Mouse (Mus musculus) adrenal gland, postnatal 10 days (tissue): Measurements from ENCODE around the gene Ap5z1. TPM values are rescaled to one million over a fixed set of nuclear protein-coding genes. Genes with fewer than 3 reads are reported as not detected.

ENCODE experiments used
- DNase-seq: peaks from one replicate; pipeline ENCODE4 v3.0.0; 2021; ENCODE audit warnings: mixed read lengths
- long read RNA-seq, 2 experiments: library from polyadenylated mRNA; stranded (forward); transcript quantifications; one replicate each; pipeline ENCODE4 v2.0.0; 2021
- total RNA-seq, 2 experiments: library from RNA; stranded (reverse); gene quantifications; 2 replicates each; pipeline ENCODE4 v1.2.3; 2021

Ap5z1 gene
- 10 to 100 TPM; 14.0 to 18.9 TPM for total RNA-seq
- long read RNA-seq, experiment 1, transcript Ap5z1-201 (17 exons, 3,689 nt): major isoform, 5 of 15 reads
- long read RNA-seq, experiment 1, partial matches to known transcripts: 7 of 15 reads
- long read RNA-seq, experiment 1, other reads (novel, unspliced or antisense): 2 of 15 reads
- long read RNA-seq, experiment 2, transcript Ap5z1-201 (17 exons, 3,689 nt): major isoform, 6 of 17 reads
- long read RNA-seq, experiment 2, partial matches to known transcripts: 3 of 17 reads
- long read RNA-seq, experiment 2, other reads (novel, unspliced or antisense): 6 of 17 reads

DNA sequence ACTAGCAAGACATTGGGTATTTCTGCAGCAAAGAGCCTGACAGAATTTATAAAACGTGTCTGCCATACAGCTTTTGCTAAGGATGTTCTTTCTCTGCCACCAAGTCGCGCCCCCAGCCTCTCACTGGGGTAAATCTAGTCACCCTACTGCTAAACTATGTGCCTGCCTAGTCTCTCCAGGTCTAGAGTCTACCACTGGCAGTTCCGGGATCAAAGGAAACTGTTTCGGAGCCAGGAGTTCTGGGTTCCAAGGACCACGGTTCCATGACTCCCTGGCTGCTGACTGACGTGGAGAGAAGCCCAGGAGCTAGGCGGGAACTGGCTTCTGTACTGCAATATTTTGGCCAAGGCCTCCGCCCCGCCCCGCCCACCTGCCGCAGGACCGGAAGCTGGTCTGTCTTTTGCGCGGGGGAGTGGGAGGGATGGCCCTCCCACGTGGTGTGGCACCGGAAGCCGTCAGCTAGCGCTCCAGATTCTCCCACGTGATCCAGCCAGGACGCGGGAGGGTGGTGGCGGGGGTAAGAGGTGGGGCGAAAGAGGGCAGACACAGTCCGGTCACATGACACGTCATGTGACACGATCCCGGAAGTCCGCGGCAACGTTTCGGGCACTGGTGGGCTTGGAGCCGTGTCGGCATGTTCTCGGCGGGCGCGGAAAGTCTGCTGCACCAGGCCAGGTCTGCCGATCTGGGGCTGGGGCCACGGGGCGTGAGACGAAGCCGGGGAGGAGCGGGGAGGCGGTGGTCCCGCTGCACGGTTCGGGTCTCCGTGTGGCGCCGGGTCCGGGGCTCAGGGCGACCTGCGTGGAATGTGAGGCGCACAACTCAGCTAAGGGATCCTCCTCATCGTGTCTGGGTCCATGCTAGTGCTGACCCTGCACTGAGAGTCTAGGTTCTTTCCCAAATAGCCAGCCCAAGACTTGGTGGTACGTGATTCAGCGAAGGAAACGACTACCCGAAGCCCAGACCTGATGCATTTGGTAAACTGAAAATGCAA lies at the start of gene Ap5z1:
TSS of gene Ap5z1 (plus strand) at position 484 of the 994 bp plus-strand sequence.
- DNase-seq: peak; percentile 96

DNA sequence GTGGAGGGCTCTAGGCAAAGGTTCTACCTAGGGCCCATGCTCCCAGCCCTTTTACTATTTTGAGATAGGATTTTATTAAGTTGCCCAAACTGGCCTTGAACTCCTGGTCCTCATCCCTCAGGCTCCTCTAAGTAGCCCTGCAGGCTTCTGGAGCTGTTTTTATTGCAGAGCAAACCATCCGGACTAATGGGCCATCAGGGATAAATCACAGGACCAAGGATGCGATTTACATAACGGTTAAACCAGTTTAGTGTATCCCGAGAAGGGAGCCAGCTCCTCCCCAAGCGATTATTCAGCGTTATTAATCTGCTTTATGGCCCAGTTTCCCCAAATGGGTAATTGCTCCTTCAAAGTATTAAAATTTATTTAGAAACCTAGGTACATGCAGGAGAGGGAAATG lies 48.3 kb upstream of the Ap5z1 start:
- no peak for DNase-seq

DNA sequence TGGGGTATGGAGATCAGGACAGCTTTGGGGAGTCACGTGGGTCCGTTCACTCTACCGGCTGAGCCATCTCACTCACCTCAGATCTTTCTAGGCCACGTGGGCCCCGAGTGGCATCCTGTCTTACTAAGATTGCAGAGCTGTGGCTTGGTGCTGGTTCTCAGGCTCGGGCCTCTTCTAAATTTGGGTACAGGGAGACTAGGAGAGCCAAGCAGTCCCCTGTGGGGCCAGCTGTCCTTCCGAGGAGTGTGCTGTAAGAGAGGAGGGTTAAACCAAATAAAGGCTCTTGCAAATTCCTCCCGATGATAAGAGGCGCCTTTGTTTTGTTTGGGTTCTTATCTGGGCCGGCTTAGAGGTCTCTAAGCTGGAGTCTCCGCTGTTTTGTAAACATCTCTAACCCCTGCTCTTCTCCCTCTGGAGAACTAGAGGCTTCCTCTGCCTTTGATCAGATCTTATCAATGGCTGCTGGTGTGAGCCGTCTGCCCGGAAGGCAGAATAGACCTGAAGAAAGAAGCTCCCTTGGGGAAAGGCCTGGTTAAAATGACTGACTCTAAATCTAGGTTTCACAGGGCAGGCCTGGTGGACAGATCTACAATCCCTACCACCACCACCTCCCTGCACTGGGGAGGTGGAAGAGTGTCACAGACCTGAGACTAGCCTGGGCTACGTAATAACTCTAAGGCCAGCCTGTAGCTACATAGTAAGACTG lies 47.5 kb upstream of the Ap5z1 start:
- no peak for DNase-seq

DNA sequence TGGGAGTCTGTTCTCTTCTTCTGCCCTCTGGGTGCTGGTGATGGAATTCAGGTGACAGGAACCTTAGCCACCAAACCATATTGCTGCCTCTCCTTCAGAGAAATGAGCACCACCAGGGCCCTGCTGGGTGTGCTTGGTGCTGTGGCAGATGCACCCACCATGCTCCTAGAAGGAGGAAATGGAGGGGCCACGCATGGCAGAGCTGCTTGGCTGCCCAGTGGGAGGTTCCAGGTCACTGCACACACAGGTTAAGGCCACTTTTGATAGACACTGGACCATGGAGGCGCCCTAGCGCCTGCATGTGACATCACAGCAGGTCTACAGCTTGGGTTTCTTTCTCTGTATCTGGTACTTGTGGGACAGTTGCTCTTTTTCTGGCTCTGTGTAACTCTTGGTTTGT lies 46.6 kb upstream of the Ap5z1 start:
- no peak for DNase-seq

DNA sequence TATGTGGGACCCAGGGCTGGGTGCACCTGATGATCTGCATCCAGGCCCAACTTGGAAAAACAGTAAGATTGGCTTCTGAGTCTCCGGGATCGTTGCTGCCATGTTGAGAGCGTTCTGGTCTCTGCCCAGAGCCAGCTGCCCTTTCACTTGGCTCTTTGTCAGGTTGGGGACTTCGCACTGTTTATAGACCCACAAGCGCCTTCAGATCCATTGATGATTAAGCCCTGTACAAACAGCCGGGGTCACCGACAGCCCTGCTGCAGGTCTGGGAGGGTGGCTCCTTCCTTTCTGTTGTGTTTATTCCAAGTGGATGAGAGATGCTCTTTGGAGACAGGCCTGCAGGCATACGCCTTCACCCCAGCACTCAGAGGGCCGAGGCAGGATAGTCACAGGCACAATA lies 45.9 kb upstream of the Ap5z1 start:
- DNase-seq: no peak

DNA sequence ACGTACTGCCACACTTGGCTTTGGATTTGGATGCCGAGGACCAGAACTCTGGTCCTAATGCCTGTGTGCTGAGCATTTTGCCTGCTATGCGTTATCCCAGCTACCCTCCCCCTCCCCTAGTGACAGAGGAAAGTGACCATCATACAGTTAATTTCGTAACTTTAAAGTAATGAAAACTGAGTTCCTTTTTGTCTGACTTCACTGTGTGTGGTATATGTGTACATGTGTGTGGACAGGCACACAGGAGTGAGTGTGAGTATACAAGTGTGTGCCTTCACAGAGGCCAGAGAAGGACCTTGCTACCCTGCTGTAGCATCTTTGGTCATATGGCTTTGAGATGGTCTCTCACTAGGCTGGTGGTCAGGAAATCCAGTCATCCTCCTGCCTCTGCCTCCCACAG lies 45.3 kb upstream of the Ap5z1 start:
- DNase-seq: no peak

DNA sequence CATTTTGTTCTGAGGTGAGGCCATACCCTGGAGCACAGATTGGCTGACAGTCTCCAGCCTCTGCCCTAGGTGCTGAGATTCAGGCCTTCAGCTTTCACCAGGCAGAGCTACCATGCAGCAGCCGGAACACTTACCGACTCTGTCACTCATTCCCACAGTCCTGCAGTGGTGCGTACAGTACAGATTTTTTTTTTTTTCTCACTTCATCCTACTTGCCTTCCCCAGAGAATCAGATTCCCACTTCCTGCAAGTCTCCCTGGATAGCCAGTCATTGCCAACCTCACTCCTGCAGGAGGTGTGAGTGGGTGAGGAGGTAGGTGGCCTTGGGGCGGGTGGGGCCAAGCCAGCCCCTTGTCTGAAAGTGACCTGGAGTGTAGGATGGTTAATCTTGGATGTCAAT lies 43.4 kb upstream of the Ap5z1 start:
- no peak for DNase-seq

DNA sequence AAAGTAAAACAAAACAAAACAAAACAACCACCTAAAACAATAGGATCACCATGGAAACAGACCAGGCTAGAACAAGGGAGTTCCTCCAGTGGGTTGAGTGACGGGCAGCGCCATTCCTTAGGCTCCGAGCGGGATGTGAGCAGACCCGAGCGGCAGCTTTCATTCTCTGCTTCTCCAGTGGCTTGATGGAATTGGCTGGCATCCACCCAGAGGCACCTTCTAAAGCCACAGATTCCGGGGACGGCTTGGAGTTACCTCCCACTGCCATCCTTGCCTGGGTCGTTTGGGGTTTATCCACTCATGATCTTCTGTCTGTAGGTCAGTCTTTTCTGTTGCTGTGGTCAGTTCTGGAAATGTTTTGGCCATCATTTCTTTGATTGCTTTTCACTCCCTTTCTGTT lies 42.8 kb upstream of the Ap5z1 start:
- DNase-seq: no peak

DNA sequence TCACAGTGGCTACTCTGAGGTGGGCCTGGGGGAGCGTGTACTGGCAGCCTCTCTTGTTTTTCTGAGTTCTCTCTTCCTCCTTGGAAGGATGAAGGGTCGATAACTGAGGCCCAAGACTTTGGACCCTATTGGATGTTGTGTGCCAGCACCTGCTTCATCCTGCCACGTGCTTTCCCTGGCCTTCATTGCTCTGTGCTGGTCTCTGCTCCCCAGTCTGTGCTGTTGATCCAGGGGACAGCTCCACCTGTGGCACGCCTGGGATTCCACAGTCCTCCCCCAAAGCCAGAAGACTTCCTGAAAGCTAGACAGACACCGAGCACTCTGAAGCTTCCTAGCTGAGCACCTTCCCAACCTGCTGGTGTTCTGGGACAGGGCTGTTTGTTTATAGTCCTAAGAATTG lies 41.9 kb upstream of the Ap5z1 start:
- DNase-seq: no peak

DNA sequence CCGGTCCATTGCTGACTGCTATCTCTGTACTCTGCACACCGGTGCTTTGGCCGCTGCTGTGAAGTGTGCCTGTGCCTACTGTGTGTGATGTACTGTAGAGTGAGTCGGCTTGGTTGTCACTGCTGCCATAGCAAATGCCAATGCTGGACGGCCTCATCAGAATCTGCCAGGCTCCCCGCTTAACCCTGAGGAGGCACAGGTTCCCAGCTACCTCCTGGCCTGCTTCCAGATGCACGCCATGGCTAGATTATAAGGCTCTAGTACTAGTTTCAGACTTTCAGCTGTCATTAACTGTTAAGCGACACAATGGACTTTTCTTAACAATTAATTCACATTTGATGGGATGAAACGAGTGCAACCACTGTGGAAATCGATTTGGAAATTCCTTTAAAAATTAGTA lies 40.6 kb upstream of the Ap5z1 start:
- no peak for DNase-seq

DNA sequence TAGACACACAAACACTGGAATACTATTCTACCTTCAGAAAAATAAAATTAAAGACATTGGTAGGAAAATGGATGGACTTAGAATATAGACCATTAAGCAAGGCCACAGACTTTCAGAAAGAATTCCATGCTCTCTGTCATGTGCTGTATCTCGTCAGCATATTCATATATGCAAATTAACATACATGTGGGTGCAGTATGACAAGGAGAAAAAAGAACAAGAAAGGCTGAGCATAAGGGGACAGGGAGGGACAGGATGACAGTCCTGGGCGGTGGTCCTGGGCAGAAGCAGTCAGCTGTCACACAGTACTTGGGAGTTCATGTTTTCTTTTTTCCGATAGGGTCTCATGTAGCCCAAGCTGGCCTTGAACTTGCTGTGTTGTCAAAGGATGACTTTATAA lies 40.0 kb upstream of the Ap5z1 start:
- DNase-seq: no peak

DNA sequence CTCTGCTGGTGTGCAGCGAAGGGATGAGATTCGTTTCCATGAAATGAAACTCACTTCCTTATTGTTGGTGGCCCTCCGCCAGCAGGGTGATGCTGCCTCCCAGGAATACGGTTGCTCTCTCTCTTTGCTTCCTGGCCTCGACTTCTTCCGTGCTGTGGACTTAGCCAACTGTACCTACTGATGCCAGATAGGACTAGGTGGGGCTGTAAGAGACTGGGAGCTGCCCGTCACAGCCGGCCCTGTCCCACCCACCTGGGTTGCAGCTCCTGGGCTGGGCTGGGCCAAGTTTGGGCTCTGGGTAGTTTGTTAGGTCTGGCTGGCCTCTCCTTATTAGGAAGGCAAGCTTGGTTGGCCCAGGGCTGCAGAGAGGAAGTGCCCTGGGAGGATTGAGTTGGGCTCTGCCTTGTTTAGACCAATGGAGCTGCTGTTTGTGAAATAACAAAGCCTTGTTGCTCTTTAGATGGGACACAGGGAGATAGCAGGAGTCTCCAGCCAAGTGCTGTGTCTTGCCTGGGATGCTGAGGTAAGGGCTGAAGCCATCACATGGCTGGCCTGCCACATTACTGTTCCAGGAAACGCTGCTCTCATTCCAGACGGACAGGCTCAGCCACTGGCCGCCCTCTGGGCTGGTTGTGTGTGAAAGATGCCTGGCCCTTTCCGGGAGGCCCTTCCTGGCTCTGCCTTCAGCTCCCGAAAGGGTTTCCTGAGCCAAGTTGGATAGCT lies 39.0 kb upstream of the Ap5z1 start:
- DNase-seq: peak; percentile 76

DNA sequence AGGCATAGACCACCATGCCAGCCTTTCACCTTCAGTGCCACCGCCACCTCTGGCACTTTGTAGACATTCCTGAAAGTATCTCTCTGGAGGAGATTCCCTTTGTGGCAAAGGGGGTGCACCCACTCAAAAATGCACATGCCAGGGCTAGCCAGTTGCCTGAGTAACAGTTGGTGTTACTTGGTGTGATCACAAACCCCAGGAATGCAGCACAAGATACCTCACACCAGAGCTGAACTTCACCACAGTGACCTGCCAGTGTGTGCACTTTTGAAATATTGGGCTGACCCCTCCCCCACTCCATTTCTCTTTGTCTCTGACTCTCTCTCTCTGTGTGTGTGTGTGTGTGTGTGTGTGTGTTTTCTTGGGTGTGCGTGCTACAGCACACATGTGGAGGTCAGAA lies 37.3 kb upstream of the Ap5z1 start:
- no peak for DNase-seq

DNA sequence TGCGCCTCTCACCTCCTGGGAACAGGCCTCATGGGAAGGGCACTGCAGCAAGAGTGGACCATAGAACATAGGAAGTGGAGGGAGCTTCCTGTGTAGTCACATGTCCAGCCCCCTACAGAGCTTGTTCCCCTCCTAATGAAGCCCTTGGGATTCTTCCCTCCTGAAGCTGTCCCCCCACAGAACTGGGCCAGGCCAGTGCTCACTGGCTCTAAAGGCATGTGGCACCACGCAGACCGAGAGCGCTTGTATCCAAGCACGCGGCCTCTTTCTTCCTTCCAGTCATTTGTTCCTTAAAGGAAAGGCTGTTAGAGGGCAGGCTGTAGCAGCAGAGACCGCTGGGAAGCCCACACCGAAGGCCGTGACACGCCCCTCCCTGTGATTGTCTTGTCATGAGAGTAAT lies 35.9 kb upstream of the Ap5z1 start:
- DNase-seq: no peak

DNA sequence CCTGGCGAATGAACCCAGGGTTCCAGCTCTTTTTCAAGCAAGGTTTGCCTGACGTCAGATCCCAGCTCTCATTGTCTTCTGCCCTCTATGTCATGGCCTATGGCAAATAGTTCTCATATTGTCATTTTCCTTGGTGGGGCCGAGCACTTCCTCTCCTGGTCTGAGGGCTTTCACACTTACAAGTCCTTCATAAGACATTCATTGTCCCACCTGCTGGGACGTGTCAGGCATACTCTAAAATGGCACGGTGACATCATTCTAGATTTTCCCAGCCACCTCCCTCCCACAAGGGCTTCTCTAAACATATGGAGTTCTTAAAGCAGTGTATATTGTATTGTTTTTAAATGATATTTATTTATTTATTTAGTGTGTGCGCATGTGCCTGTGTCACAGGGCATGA lies 35.1 kb upstream of the Ap5z1 start:
- DNase-seq: no peak

DNA sequence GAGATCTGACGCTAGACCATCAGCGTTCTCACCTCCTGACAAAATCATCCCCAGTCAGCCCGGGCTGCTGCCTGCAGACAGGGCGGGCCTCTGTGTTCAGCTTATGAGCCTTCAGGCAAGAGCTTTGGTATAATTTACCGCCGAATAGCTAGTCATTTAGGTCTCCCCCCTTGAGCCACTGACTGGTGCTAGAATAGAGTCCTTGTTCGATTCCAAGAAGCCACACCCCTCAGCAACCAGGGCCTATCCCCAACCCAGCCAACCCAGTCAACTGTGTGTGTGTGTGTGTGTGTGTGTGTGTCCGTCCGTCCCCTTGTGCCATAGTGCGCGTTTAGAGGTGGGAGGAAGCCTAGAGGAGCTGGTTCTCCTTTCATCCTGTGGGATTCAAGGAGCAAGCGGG lies 32.7 kb upstream of the Ap5z1 start:
- no peak for DNase-seq

DNA sequence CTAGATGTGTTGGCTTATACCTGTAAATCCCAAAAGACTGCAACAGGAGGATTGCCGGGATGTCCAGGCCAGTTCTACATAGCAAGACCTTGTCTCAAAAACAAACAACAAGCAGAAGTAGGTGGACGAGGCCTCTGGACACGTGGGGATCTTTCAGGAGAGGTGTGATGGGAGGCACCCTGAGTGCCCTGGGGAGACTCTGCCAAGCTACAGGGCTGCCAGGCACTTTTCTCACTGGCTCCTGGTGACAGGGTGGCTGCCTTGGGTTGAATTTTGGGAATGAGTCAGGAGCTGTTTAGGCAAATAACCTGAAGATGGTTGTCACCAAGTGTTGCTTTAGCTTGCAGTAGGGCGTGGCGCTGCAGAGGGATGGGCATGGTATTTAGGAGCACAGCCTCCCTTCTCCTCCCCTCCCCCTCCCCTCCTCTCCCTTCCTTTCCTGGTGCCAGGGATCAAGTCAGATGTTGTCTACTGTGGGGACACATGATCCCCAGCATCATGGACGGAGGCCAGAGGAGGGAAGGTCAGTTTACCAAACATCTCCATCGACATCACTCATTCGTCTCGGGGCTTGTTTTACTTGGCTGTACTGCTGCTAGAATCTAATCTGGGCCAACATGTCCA lies 31.8 kb upstream of the Ap5z1 start:
- no peak for DNase-seq

DNA sequence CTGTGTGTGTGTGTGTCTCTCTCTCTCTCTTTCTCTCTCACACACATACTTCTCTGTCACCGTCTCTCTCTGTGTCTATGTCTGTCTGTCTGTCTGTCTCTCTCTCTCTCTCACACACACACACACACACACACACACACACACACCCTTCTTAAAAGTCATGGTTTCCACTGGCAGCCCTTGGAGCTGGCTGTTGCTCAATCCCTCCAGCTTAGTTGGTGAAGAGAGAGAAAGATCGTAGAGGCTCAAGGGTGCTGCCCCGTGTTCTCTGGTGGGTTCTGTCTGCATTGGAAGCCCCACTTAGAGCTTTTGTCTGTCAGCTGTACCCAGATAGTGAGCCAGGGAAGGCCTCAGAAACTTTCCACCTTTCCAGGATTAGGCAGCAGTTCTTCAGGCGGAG lies 31.0 kb upstream of the Ap5z1 start:
- no peak for DNase-seq

DNA sequence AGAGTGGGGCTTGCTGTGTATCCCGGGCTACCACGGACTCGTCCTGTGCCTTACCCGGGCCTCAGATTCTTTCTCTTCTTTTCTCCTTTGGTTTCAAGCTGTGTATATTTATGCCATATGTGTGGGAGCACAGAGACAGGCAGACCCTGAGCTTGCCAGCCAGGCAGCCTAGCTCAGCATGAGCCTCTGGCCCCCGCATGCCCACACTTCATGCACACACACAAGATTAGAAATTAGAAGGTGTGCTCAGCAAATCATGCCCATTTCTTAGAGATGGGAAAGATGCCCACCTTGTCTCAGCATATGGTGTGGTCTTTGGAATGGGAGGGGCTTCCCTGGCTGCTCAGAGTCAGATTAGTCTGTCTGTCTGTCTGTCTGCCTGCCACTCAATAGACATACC lies 29.7 kb upstream of the Ap5z1 start:
- no peak for DNase-seq

DNA sequence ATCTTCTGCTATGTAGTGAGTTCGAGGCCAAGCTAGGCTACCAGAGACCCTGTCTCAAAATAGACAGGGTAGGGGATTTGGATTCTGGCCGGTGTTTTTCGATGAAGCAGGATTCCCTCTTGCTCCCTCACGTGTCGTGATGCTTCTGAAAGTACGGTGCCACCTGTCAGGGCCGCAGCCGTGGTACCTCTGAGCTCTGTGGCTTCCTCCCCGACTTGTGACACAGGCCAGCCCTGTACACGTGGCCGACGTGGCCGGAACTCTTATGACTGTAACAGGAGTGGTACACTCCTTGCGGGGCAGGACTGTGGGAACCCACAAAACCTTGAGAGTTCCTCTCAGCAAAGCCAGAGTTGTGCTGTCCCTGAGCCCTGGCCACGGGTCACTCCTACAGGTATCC lies 28.0 kb upstream of the Ap5z1 start:
- no peak for DNase-seq

DNA sequence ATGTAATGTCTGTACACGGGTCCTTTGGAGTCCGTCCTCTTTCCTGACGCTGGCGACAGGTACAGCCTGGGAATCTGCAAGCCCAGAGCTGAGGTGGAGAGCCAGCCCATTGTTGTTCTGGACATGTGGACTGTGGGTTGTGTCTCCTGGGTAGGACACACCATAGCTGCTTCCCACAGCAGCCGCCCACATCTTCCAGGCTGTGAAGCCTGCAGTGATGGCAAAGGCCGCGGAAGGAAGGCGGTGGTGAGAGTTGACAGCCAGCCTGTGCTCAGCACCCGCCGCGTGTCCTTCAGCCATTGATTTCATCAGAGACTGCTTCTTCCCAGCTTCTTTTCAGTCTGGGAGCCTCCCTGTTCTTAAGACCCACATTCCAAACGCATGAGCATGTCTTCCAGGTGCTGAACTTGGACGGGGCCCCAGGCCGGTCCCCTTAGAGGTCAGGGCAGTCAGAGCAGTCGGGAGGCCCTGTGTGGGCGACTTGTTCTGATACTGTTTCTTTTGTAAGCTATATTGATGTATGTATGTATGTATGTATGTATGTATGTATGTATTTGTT lies 25.3 kb upstream of the Ap5z1 start:
- no peak for DNase-seq
